Mouse (Mus musculus) forebrain, postnatal 0 days (tissue): ENCODE data around the gene Nme7. TPM values are rescaled to one million over a fixed set of nuclear protein-coding genes. Genes with fewer than 3 reads are reported as not detected.
A peak's percentile ranks its signal among the peaks of the same experiment; 100 is the strongest.

Experiments
- ATAC-seq: fragments of 200-750 bp; cut with Nextera tagmentation; 2 replicates; pipeline ENCODE4 v1.8.0; 2017; ENCODE audit warnings: mild to moderate bottlenecking, moderate library complexity
- DNase-seq: peaks from one replicate; pipeline ENCODE4 v3.0.0-alpha.2; 2015
- H3K27ac ChIP-seq: fragments of 300-500 bp; sonication (generic); 2 replicates; pipeline ENCODE4 v1.5.1; 2014; ENCODE audit warnings: low read depth, mild to moderate bottlenecking, antibody characterized with exemption, low read length, moderate library complexity, mixed read lengths
- H3K27me3 ChIP-seq: fragments of 300-500 bp; sonication (generic); 2 replicates; pipeline ENCODE4 v1.6.1; 2014; ENCODE audit warnings: mild to moderate bottlenecking, low read length, mixed read lengths; ENCODE audit not compliant: insufficient read depth
- H3K36me3 ChIP-seq: fragments of 300-500 bp; sonication (generic); 2 replicates; pipeline ENCODE4 v1.6.1; 2014; ENCODE audit warnings: mild to moderate bottlenecking, moderate library complexity; ENCODE audit not compliant: insufficient read depth
- H3K4me1 ChIP-seq: fragments of 300-500 bp; sonication (generic); 2 replicates; pipeline ENCODE4 v1.6.1; 2014; ENCODE audit warnings: antibody characterized with exemption; ENCODE audit not compliant: insufficient read depth
- H3K4me2 ChIP-seq: fragments of 300-500 bp; sonication (generic); 2 replicates; pipeline ENCODE4 v1.6.1; 2014; ENCODE audit warnings: low read depth, mild to moderate bottlenecking, moderate library complexity
- H3K4me3 ChIP-seq: fragments of 300-500 bp; sonication (generic); 2 replicates; pipeline ENCODE4 v1.5.1; 2014; ENCODE audit warnings: low read depth, low read length, mixed read lengths
- H3K9ac ChIP-seq: fragments of 300-500 bp; sonication (generic); 2 replicates; pipeline ENCODE4 v1.6.1; 2014; ENCODE audit warnings: mild to moderate bottlenecking
- H3K9me3 ChIP-seq: fragments of 300-500 bp; sonication (generic); 2 replicates; pipeline ENCODE4 v1.6.1; 2016; ENCODE audit warnings: low read length
- CTCF ChIP-seq: sonication (generic); IDR thresholded peaks from 2 replicates; pipeline ENCODE4 v1.5.1; 2016; ENCODE audit warnings: antibody characterized with exemption, control low read depth, low read depth
- WGBS: fragments of 180-500 bp; shearing (Covaris S2); extraction: QIAGEN DNeasy Blood & Tissue Kit; methylation state at CpG from one replicate; pipeline ENCODE4 v1.1.7; 2014; 5-methylcytosine and 5-hydroxymethylcytosine counted together
- polyA plus RNA-seq: library from polyadenylated mRNA; unstranded; fragments of >200 nt; fragmentation: Nextera tagmentation; extraction: Ambion mirVana; gene quantifications from 2 replicates; pipeline ENCODE4 v1.2.1, GENCODE M21; 2015
- total RNA-seq: library from RNA; depleted of rRNA; stranded (reverse); fragments of >200 nt; gene quantifications from 2 replicates; pipeline ENCODE4 v1.2.3, GENCODE M21; 2014

Nme7 gene
- total and polyA plus RNA-seq, 2 experiments from 2014 or later: 32.1 to 37.7 TPM

- Histone ChIP-seq H3K27me3 (no peaks in the 10 kb centered on the region), H3K27ac (no peak overlapping the region), H3K9ac (no peak overlapping the region), H3K9me3 (no peaks in the 10 kb centered on the region), H3K4me2 (no peak overlapping the region), H3K36me3 (no peaks in the 10 kb centered on the region), H3K4me3 (no peak overlapping the region), H3K4me1 (no peaks in the 10 kb centered on the region)
- no peak for TF ChIP-seq CTCF
- 91% methylated on average over 6 of the region's 6 CpGs for WGBS
- no peak for ATAC-seq
- no peak for DNase-seq
Measured at GRCm38 (mm10) chr1:164420623-164421354, 116.9 kb downstream of the Nme7 start.

GRCm38 (mm10) chr1:164426227-164426626 is 122.3 kb downstream of the Nme7 start:
- no peaks in the 10 kb centered on the region for H3K27me3 ChIP-seq
- H3K36me3 ChIP-seq: no peaks in the 10 kb centered on the region
- H3K4me2 ChIP-seq: no peak overlapping the region
- no peak overlapping the region for H3K9ac ChIP-seq
- H3K4me1 ChIP-seq: no peaks in the 10 kb centered on the region
- no peak overlapping the region for H3K4me3 ChIP-seq
- no peak overlapping the region for H3K27ac ChIP-seq
- H3K9me3 ChIP-seq: no peaks in the 10 kb centered on the region
- no peak for DNase-seq
- WGBS: 87% methylated on average over 7 of the region's 7 CpGs
- no peak for TF ChIP-seq CTCF
- no peak for ATAC-seq

- H3K4me1 ChIP-seq: no peaks in the 10 kb centered on the region
- no peaks in the 10 kb centered on the region for H3K9me3 ChIP-seq
- DNase-seq: no peak
- H3K9ac ChIP-seq: no peak overlapping the region
- no peaks in the 10 kb centered on the region; the same call in 1 of the 2 replicates for H3K36me3 ChIP-seq
- ATAC-seq: no peak
- H3K27ac ChIP-seq: no peak overlapping the region
- no peak overlapping the region for H3K4me3 ChIP-seq
- WGBS: 81% methylated on average over 7 of the region's 7 CpGs
- no peak for TF ChIP-seq CTCF
- H3K4me2 ChIP-seq: no peak overlapping the region
- H3K27me3 ChIP-seq: no peaks in the 10 kb centered on the region
Measured at GRCm38 (mm10) chr1:164427777-164428176, 123.9 kb downstream of the Nme7 start.

GRCm38 (mm10) chr1:164428644-164429043 is 124.7 kb downstream of the Nme7 start:
- Histone ChIP-seq H3K27me3 (no peaks in the 10 kb centered on the region), H3K4me1 (no peaks in the 10 kb centered on the region), H3K4me2 (no peak overlapping the region), H3K36me3 (no peaks in the 10 kb centered on the region; the same call in 1 of the 2 replicates), H3K27ac (no peak overlapping the region), H3K9me3 (no peaks in the 10 kb centered on the region), H3K4me3 (no peak overlapping the region), H3K9ac (no peak overlapping the region)
- no peak for TF ChIP-seq CTCF
- ATAC-seq (no peak; the same call in 1 of the 2 replicates), DNase-seq (no peak)
- whole genome bisulfite sequencing: 88% methylated on average over 9 of the region's 9 CpGs

GRCm38 (mm10) chr1:164432649-164433048 is 128.7 kb downstream of the Nme7 start:
- H3K9ac ChIP-seq: no peak overlapping the region
- 85% methylated on average over 5 of the region's 5 CpGs for WGBS
- H3K36me3 ChIP-seq: peaks cover 4% of the 10 kb centered on the region
- no peak overlapping the region for H3K4me2 ChIP-seq
- ATAC-seq: no peak
- DNase-seq: no peak
- H3K27me3 ChIP-seq: no peaks in the 10 kb centered on the region
- no peaks in the 10 kb centered on the region for H3K4me1 ChIP-seq
- H3K4me3 ChIP-seq: no peak overlapping the region
- H3K27ac ChIP-seq: no peak overlapping the region
- H3K9me3 ChIP-seq: no peaks in the 10 kb centered on the region
- TF ChIP-seq CTCF: no peak

- ATAC-seq (no peak), DNase-seq (no peak)
- Histone ChIP-seq H3K9me3 (no peaks in the 10 kb centered on the region), H3K27me3 (no peaks in the 10 kb centered on the region), H3K36me3 (peaks cover 17% of the 10 kb centered on the region), H3K4me3 (no peak overlapping the region), H3K9ac (no peak overlapping the region), H3K4me2 (no peak overlapping the region), H3K4me1 (no peaks in the 10 kb centered on the region), H3K27ac (no peak overlapping the region)
- no peak for TF ChIP-seq CTCF
- 92% methylated on average over 6 of the region's 6 CpGs for WGBS
Measured at GRCm38 (mm10) chr1:164434049-164434448, 130.1 kb downstream of the Nme7 start.

- H3K36me3 ChIP-seq: peaks cover 44% of the 10 kb centered on the region
- 0 out of 2 replicates have a peak overlapping the region, but pooled peaks have one; percentile 21 for H3K27ac ChIP-seq
- H3K27me3 ChIP-seq: no peaks in the 10 kb centered on the region
- DNase-seq (no peak), ATAC-seq (peak; percentile 12; the same call in 1 of the 2 replicates)
- H3K4me2 ChIP-seq: no peak overlapping the region
- no peak for TF ChIP-seq CTCF
- H3K9me3 ChIP-seq: no peaks in the 10 kb centered on the region
- WGBS: 79% methylated on average over 7 of the region's 7 CpGs
- H3K9ac ChIP-seq: no peak overlapping the region
- no peak overlapping the region for H3K4me3 ChIP-seq
- no peaks in the 10 kb centered on the region for H3K4me1 ChIP-seq
Measured at GRCm38 (mm10) chr1:164436749-164437148, 132.8 kb downstream of the Nme7 start.
